Mouse (Mus musculus): ENCODE data around the gene Zfp938. TPM values are rescaled to one million over a fixed set of nuclear protein-coding genes. Genes with fewer than 3 reads are reported as not detected.

The Zfp938 gene
- polyA plus RNA-seq (2017; shearing (Covaris generic)), result 12.5 TPM

GRCm38 (mm10) chr10:82240742-82241400 lies at the start of gene Zfp938:
Gene Zfp938, minus strand, starts transcription at chr10:82241280.

Other genes with a start within 250 kb of the Zfp938 start
- 12.0 TPM for gene Zfp873, start 193.2 kb downstream of the Zfp938 start, polyA plus RNA-seq (2017; shearing (Covaris generic))
- 6.8 TPM for gene BC024063, start 157.9 kb downstream of the Zfp938 start, polyA plus RNA-seq (2017; shearing (Covaris generic))
- 14.6 TPM for gene AU041133, start 113.3 kb downstream of the Zfp938 start, polyA plus RNA-seq (2017; shearing (Covaris generic))
- gene 4932415D10Rik, start 75.3 kb upstream of the Zfp938 start, polyA plus RNA-seq (2017; shearing (Covaris generic)), result not detected
- 12.2 TPM for gene Gm4924, start 113.0 kb upstream of the Zfp938 start, polyA plus RNA-seq (2017; shearing (Covaris generic))